Mouse (Mus musculus): ENCODE data around the gene Notch4.

- TF ChIP-seq POLR2A (IDR thresholded peaks at IDR 0.05; ENCODE audit: borderline replicate concordance, extremely low read depth, insufficient read depth, insufficient read length, poor library complexity, severe bottlenecking) (no peak), CTCF (IDR thresholded peaks at IDR 0.05; ENCODE audit: borderline replicate concordance, extremely low read depth, insufficient read depth, insufficient read length) (no peak)
Observed at GRCm38 (mm10) chr17:34632261-34632691, 68.2 kb downstream of the Notch4 start.

All from brain, embryonic 14.5 days (tissue).